Mouse (Mus musculus): ENCODE measurements around the gene Gpam. TPM values are rescaled to one million over a fixed set of nuclear protein-coding genes. Genes with fewer than 3 reads are reported as not detected.
"Not testable (repeated sequence)": the region's sequence is repeated elsewhere in the genome, so short reads cannot be mapped to it uniquely, and the experiment has no call there.

Gpam gene
- total RNA-seq (2021) = 100 to 1,000 TPM; 110 to 114 TPM
- long read RNA-seq, experiment 1, transcript Gpam-201 (21 exons, 3,832 nt) = major isoform, 85 of 207 reads
- long read RNA-seq, experiment 1, partial matches to known transcripts = 80 of 207 reads
- long read RNA-seq, experiment 1, other reads (novel, unspliced or antisense) = 42 of 207 reads
- long read RNA-seq, experiment 2, transcript Gpam-201 (21 exons, 3,832 nt) = major isoform, 70 of 164 reads
- long read RNA-seq, experiment 2, partial matches to known transcripts = 78 of 164 reads
- long read RNA-seq, experiment 2, other reads (novel, unspliced or antisense) = 16 of 164 reads

DNA sequence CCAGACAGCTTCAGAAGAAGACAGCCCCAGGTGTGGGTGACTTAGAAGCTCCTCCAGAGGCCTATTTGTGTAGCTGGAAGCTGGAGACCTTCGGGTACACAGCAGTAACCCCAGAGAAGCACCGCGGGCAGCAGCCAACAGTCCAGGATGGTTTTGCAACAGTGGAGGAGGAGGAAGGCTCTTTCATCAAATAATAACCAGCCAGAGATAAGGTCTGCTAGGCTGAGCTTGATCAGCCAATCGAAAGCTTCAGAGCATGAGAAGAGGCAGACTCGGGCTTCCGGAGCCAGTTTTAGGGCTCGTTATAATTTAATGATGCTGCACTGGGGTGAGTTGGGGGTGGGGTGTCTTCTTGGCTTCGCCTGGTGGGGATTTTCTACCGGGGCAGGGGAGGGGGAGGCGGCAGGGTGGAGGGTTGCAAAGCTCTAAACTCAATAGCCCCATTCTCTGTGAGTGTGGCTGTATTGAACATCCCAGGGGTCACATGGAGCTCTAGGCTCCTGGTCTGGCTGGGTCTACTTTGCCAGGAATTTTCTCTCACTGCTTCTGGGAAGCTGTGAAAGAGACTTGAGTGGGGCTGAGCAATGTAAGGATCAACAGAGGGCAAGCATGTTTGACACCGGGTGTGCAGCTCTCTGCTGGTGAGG lies at the start of gene Gpam:
Gene Gpam (minus strand): TSS at position 167 of the 647 bp plus-strand sequence.
- no peak for DNase-seq

GRCm38 (mm10) chr19:55171585-55171984 lies 44.5 kb upstream of the Gpam start:
- no peak for DNase-seq

- no peak for DNase-seq
Observed at GRCm38 (mm10) chr19:55170399-55170798, 43.4 kb upstream of the Gpam start.

- not testable (repeated sequence) for DNase-seq
Observed at GRCm38 (mm10) chr19:55169236-55169729, 42.2 kb upstream of the Gpam start.

GRCm38 (mm10) chr19:55168360-55168759 lies 41.3 kb upstream of the Gpam start:
- no peak for DNase-seq

- DNase-seq = no peak
Observed at GRCm38 (mm10) chr19:55167741-55168140, 40.7 kb upstream of the Gpam start.

DNA sequence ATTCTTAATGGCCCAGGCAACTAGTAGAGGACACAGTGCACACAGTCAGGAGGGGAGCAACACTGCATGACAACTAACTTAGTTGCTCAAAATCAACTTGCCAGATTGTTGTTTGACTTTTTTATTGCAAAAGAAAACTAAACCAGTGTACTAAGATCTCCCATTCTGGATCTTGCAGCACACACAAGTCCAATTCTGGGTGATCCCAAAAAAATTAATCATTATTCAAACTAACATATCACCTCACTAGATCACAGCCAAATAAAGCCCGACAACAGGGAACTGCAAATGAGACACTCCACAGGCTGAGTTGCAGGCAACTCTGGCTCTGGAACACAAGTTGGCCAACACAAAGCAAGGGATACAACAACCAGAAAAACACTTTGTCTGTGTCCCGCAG lies 39.7 kb upstream of the Gpam start:
- no peak for DNase-seq

- no peak for DNase-seq
Observed at GRCm38 (mm10) chr19:55165954-55166353, 38.9 kb upstream of the Gpam start.

DNA sequence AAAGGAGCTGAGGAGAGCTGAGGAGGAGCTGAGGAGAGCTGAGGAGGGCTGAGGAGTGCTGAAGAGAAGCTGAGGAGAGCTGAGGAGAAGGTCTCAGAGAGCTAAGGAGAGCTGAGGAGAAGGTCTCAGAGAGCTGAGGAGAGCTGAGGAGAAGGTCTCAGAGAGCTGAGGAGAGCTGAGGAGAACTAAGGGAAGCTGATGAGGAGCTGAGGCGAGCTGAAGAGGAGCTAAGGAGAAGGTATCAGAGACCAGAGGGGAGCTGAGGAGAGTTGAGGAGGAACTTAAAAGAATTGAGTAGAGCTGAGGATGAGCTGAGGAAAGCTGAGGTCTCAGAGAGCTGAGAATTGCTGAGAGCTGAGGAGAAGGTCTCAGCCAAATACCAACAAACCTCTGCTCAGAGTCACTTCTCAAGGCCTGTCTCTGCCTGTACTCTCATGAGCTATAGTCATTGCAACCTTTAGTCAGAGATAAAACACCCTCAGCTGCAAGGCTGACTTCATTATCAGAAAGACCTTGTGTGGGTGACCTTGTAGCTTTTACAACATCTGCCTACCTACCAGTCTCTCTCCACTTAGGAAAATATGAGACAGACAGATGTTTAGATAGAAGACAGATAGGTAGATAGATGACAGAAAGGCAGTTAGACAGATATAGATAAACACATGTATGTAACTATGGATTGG lies 38.3 kb upstream of the Gpam start:
- DNase-seq = no peak

DNA sequence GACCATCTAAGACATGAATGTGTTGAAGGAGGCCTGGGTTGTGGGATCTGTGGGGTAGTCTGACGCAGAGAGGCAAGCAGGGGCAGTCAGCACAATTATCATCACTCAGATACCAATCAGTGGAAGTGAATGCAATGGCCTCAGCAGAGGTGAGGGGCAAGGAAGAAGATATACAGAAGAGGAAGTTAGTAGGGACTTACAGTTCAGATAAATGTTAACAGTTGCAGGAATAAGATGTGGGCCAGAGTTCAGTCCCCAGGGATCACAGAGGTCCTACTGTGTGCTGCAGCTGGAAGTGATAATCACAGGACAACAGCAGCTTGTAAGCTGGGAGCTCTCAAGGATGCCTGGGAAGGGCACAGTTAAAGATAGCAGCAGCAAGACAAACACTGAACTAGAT lies 37.1 kb upstream of the Gpam start:
- DNase-seq = no peak

GRCm38 (mm10) chr19:55162271-55162670 lies 35.2 kb upstream of the Gpam start:
- no peak for DNase-seq

DNA sequence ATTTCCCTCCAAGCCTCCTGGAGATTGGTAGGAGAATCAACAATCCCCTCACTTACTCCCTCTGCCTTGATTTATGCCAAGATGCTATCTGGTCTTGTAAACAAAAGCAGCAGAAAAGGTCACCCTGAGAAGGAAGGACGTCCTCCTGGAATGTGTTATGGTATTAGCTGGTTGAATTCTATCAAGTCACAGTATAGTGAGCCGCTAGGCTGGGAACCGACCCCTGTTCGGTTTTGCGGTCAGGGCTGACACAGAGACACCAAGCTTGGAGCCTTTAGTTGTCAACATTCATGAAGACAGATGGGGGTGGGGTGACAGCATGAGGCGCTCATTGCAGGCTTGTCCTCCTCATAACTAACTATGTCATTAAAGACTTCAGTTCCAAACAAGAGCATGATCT lies 32.8 kb upstream of the Gpam start:
- DNase-seq = no peak

DNA sequence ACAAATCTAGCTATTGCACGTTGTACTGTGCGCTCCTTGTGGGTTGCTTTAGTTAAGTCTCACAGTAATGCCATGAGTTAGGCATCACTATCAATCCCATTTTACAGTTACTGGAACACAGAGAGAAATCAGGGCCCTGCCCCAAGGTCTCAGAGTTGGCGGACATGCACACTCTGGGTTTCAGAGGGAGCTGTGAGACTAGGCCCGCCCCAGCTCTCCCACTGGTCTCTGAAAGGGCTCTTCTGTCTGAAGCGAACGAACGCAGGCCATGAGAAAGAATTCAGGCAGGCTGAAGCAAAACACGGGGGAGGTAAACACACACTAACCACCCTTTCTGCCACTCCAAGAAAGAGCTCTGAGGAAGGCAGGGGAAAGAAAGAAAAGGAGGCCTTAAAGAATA lies 31.6 kb upstream of the Gpam start:
- no peak for DNase-seq

GRCm38 (mm10) chr19:55157029-55157428 lies 30.0 kb upstream of the Gpam start:
- DNase-seq = no peak

GRCm38 (mm10) chr19:55152983-55153382 lies 25.9 kb upstream of the Gpam start:
- no peak for DNase-seq

GRCm38 (mm10) chr19:55152274-55152673 lies 25.2 kb upstream of the Gpam start:
- not testable (repeated sequence) for DNase-seq

DNA sequence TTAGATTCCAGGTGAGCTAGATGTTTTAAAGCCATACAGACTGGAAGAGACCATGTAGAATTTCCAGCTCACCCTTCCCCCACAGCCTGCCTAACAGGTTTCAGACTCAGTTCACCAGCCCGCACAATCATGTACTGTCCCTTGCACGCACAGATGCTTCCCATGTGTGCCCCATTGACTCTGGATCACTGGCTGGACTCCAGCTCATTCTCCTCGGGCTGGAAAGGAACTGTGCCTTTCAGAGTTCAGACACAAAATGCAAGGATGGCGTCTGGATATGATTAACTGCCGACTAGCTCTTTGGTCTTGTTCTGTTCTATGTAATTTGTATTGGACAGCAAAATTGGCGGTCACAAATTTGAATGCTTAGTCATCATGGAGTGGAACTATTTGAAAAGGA lies 22.6 kb upstream of the Gpam start:
- no peak for DNase-seq

- DNase-seq = no peak
Observed at GRCm38 (mm10) chr19:55148109-55148508, 21.1 kb upstream of the Gpam start.

- no peak for DNase-seq
Observed at GRCm38 (mm10) chr19:55147568-55147967, 20.5 kb upstream of the Gpam start.

GRCm38 (mm10) chr19:55145136-55145535 lies 18.1 kb upstream of the Gpam start:
- DNase-seq = no peak

- no peak for DNase-seq
Observed at GRCm38 (mm10) chr19:55144691-55145090, 17.7 kb upstream of the Gpam start.

GRCm38 (mm10) chr19:55143391-55144300 lies 16.6 kb upstream of the Gpam start:
- DNase-seq = no peak

Data from gastrocnemius, postnatal 10 days (tissue).